Mouse (Mus musculus) spleen, adult 18-20 months (tissue): ENCODE results near the gene Anapc11.

ENCODE experiments used
- DNase-seq, 2 experiments: peaks; one replicate each; pipeline ENCODE4 v3.0.0; 2022; ENCODE audit warnings: mixed read lengths in 2 of 2

The Anapc11 gene

GRCm38 (mm10) chr11:120628601-120629340 lies 30.6 kb downstream of the Anapc11 start:
- peak in 1 of 2 experiments; percentile 22 for DNase-seq

DNA sequence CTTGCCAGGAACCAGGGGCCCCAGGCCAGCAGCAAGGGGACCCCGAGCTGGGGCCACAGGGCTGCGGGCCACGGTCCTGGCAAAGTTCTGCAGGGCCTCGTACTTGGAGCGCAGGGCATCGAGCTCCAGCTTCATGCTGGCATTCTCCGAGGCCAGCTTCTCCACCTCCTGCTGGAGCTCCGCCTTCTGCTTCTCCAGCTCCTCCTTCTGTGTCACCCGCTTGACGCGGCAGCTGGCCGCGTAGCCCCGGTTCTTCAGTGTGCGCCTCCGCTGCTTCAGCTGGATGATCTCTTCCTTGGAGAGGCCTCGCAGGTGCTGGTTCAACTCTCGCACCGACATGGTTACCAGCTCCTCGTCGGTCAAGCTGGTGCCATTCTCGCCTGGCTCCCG lies 31.1 kb downstream of the Anapc11 start:
- DNase-seq: peak; percentile 47 to 54

DNA sequence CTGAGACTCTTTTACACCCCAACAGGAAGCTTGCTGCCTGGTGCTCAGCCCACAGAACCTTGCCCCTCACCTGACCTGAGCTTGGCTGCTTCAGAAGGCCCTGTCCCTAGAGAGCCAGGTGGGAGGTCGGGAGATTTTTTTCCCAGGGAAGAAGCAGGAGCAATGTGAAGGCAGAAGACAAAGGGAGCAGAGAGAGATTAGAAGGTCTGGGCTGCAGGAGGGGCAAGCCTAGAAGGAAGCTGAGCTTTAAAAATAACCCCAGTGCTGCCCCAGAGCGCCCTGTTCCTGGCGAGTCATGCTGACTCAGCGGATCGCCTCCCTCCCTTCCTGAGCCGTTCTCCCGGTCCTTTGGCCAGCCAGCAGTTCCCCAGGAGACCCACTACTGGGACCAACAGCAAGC lies 31.7 kb downstream of the Anapc11 start:
- peak in 1 of 2 experiments; percentile 30 for DNase-seq

DNA sequence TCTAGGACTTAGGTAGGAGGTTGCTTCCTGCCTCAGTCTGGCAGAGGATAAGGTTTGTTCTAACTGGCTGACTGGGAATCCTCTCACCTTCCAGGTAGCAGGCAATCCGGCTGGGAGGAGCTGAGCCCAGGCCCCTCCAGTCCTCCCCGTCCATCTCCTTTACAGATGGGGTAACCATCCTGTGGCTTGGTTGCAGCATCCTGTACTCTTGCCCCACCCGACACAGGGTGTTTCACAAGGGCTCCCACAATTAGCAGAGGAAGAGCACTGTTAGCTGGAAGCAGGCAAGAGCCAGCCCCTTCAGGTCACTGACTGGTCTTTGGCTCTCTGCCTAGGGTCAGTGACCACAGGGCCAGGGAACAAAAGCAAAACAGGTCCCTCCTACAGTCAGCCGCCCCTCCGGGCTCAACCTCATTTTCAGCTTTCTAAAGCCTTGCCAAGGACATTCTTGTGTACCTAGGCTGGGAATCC lies 32.2 kb downstream of the Anapc11 start:
- no peak for DNase-seq

DNA sequence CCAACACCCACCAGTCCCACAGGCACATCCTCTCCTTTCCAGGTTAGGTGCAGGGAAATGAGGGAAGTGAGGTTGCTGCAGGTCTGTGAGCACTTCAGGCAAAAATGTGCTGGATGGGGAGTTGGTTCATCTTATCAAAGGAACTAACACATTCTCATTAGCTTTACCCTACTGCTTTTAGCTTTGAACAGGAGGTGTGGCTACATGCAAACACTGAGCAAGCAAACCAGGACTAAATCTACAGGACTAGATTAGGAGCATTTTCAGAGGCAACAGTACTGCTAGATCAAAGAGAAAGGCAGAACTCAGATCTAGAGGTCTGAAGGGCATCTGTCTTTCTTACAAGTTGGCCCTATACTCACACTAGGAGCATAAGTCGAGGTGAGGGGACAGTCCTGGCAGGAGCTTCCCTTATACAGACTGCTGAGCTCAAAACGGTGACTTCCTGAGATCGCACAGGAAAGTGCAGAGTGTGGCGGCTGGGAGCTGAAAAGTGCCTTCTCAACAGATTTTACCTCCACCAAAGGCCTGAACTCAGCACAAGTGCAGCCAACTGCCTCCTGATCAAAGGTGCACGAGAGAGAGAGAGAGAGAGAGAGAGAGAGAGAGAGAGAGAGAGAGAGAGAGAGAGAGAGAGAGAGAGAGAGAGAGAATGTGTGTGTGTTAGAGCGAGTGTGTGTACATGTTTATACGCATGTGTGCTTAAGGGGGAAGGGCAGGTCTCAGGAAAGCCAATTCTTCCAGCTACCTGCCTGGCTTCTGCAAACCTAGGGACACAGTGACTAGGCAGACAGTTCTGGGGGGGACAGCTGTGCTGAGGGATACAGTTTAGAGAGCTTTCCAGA lies 32.9 kb downstream of the Anapc11 start:
- DNase-seq: no peak

DNA sequence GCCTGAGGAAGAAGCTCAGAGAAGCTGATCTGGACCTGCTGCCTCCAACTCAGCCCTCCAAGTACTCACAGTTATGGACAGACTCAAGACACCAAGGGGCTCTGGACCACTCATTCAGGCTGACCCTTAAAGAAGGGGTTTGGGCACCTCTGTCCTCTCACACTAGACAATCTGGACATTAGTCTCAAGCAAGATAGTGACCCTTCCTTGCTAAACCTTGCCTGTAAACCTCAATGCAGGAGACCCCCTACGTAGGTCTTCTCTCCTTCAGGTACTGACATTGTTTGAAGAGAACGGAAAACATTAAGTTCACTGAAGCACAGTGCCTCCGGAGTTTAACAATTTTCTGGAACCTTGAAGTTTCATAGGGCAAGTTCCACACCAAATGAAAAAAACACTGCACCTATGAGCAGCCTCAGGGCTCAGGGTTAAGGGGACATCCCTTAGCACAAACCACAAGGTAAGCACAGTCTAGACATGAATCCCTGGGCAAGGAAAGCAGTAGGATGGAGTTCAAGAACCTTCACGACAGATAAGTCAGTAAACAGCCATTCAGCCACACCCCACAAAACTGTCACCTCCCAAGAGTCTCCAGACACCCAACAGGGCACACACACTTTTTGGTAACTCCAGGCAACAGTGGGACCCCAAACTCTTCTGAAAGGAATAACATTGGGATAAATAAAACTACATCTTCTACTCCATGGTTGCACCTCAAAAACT lies 33.7 kb downstream of the Anapc11 start:
- DNase-seq: no peak

- peak; percentile 52 to 68 for DNase-seq
Measured at GRCm38 (mm10) chr11:120632559-120633519, 34.6 kb downstream of the Anapc11 start.

- peak; percentile 85 for DNase-seq
Measured at GRCm38 (mm10) chr11:120633520-120634343, 35.5 kb downstream of the Anapc11 start, which contains the start of gene Mafg. Gene Mafg, minus strand, starts transcription at chr11:120633600.

DNA sequence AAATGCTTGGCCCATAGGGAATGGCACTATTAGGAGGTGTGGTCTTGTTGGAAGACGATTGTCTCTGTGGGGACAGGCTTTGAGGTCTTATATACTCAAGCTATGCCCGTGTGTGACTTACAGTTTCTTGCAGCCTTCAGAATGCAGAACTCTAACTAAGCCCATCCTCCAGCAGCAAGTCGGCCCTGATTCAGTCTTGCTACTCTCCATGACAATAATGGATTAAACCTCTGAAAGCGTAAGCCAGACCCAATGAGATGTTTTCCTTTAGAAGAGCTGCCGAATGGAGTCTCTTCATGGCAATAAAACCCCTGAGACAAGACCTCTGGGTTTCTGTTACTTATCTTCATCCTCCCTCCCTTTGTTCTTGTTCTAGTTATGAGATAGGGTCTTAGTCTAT lies 36.6 kb downstream of the Anapc11 start:
- no peak for DNase-seq

DNA sequence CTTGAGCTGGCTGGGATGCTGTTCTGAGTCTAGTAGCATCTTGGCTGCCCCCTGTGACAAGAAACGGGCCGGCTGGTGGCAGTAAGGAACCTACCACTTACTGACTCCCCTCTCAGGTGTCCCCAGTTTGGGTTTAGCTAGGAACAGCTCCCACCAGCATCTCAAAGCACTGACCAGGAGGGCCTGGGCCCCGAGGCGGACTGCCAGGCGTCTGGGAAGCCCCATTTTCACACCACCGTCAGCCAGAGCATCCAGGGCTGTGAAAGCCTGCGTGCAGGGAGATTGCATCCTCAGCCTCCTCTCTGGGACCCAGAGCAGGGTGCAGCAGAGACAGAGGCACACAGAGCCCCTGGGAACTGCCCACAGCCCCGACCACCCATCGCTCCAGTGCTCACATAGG lies 43.0 kb downstream of the Anapc11 start:
- DNase-seq: no peak

DNA sequence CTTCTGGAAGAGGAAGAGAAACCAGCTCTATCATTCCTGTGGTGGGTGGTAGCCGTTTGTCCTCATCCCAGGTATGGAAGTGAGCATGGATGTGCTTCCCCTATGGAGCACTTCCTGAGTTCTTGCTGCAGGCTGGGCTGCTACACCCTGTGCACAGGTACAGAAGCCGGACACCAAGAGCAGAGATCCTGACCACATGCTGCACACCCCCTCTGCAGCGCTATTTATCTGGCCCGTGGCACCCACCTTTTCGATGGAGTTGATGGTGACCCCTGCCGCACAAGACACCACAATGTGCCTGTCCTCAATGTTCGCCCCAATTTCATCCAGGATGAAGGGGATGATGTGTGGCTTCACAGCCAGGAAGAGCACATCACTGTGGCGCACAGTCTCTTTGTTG lies 43.6 kb downstream of the Anapc11 start:
- no peak for DNase-seq

- DNase-seq: no peak
Measured at GRCm38 (mm10) chr11:120642939-120643600, 44.8 kb downstream of the Anapc11 start.

GRCm38 (mm10) chr11:120643601-120643987 lies 45.4 kb downstream of the Anapc11 start, which contains the start of gene Pycr1:
Gene Pycr1, minus strand, starts transcription at chr11:120643769.
- DNase-seq: peak; percentile 81 to 91

GRCm38 (mm10) chr11:120647047-120647830 lies 49.0 kb downstream of the Anapc11 start:
- DNase-seq: no peak

GRCm38 (mm10) chr11:120648001-120648476 lies 49.8 kb downstream of the Anapc11 start, which contains the start of gene Myadml2:
Gene Myadml2, minus strand, starts transcription at chr11:120648158.
- DNase-seq: peak in 1 of 2 experiments; percentile 46

DNA sequence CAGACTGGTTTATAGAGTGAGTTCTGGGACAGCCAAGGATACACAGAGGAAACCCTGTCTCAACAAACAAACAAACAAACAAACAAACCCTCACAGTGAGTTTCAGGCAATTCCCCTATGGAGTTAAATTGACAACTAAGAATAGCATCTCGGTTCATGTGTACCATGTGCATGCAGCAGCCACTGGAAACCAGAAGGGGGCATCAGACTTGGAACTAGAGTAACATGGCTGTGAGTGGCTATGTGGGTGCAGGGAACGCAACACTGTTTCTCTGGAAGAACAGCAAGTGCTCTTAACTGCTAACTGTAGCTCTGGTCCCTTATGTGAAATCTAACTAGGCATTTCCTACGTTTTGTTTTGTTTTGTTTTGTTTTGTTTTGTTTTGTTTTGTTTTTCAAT lies 53.7 kb downstream of the Anapc11 start:
- no peak for DNase-seq

GRCm38 (mm10) chr11:120654741-120655140 lies 56.5 kb downstream of the Anapc11 start:
- DNase-seq: no peak

DNA sequence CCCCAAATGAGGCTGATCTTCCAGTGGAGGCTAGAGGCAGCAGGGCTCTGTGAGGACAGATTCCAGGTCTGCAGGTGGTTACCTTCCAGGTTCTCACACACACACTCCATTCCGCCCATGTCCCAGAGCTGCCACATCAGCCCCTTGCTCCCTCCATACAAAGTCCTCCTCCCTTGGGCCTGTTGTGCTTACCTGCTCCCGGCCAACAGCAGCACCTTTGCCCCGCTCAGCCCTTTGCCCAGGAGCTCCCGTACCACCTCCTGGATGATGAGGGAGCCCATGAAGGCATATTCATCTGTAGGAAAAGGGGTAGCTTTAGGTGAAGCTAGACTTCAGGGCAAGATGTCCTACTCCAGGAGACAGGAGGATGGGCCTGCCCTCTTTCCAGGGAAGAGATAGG lies 59.1 kb downstream of the Anapc11 start:
- DNase-seq: no peak
